Mouse (Mus musculus) kidney, embryonic 14.5 days (tissue): ENCODE results near the gene Mrps12. TPM values are rescaled to one million over a fixed set of nuclear protein-coding genes. Genes with fewer than 3 reads are reported as not detected.

Experiments
- ATAC-seq: fragments of 200-750 bp; cut with Nextera tagmentation; 2 replicates; pipeline ENCODE4 v1.8.0; 2017; ENCODE audit warnings: moderate number of reproducible peaks, mild to moderate bottlenecking, moderate TSS enrichment, moderate library complexity; ENCODE audit not compliant: low FRiP score, low TSS enrichment
- H3K27ac ChIP-seq: fragments of 300-500 bp; sonication (generic); 2 replicates; pipeline ENCODE4 v1.5.1; 2014; ENCODE audit warnings: low read depth, mild to moderate bottlenecking, low read length, moderate library complexity, mixed read lengths
- H3K27me3 ChIP-seq: fragments of 300-500 bp; sonication (generic); 2 replicates; pipeline ENCODE4 v1.6.1; 2014; ENCODE audit warnings: mild to moderate bottlenecking, low read length; ENCODE audit not compliant: control insufficient read depth, insufficient read depth
- H3K36me3 ChIP-seq: fragments of 300-500 bp; sonication (generic); 2 replicates; pipeline ENCODE4 v1.6.1; 2014; ENCODE audit warnings: low read length, mixed read lengths; ENCODE audit not compliant: control insufficient read depth, insufficient read depth
- H3K4me1 ChIP-seq: fragments of 300-500 bp; sonication (generic); 2 replicates; pipeline ENCODE4 v1.6.1; 2014; ENCODE audit warnings: low read length, mixed read lengths; ENCODE audit not compliant: control insufficient read depth, insufficient read depth
- H3K4me2 ChIP-seq: fragments of 300-500 bp; sonication (generic); replicated peaks from 2 replicates; pipeline ENCODE4 v1.6.1; 2014; ENCODE audit warnings: low read depth, mild to moderate bottlenecking, low read length
- H3K4me3 ChIP-seq: fragments of 300-500 bp; sonication (generic); 2 replicates; pipeline ENCODE4 v1.5.1; 2014; ENCODE audit warnings: mild to moderate bottlenecking, low read length
- H3K9ac ChIP-seq: fragments of 300-500 bp; sonication (generic); 2 replicates; pipeline ENCODE4 v1.6.1; 2014; ENCODE audit warnings: low read depth, mild to moderate bottlenecking, low read length, moderate library complexity
- H3K9me3 ChIP-seq: fragments of 300-500 bp; sonication (generic); 2 replicates; pipeline ENCODE4 v1.6.1; 2016; ENCODE audit warnings: low read length; ENCODE audit not compliant: control insufficient read depth
- whole genome bisulfite sequencing: fragments of 180-500 bp; shearing (Covaris S2); extraction: QIAGEN DNeasy Blood & Tissue Kit; methylation state at CpG from one replicate; pipeline ENCODE4 v1.1.7; 2014; 5-methylcytosine and 5-hydroxymethylcytosine counted together
- polyA plus RNA-seq: library from polyadenylated mRNA; unstranded; fragments of >200 nt; fragmentation: Nextera tagmentation; extraction: Ambion mirVana; gene quantifications from 2 replicates; pipeline ENCODE4 v1.2.1, GENCODE M21; 2014

Mrps12 gene
- polyA plus RNA-seq, 1 experiment from 2014 or later, result 157 TPM

GRCm38 (mm10) chr7:28720753-28721537 lies 20.7 kb downstream of the Mrps12 start:
- ATAC-seq, result no peak
- H3K36me3 ChIP-seq, result no peaks in the 10 kb centered on the region
- H3K4me3 ChIP-seq, result no peak overlapping the region
- no peak overlapping the region for H3K27ac ChIP-seq
- 0 out of 2 replicates have a peak, but pooled peaks cover 2% of the 10 kb centered on the region for H3K9me3 ChIP-seq
- no peak overlapping the region for H3K9ac ChIP-seq
- H3K4me1 ChIP-seq, result 0 out of 2 replicates have a peak, but pooled peaks cover 3% of the 10 kb centered on the region
- H3K4me2 ChIP-seq, result no peak overlapping the region
- WGBS, result 79% methylated on average over 3 of the region's 3 CpGs
- no peaks in the 10 kb centered on the region for H3K27me3 ChIP-seq

GRCm38 (mm10) chr7:28719650-28720049 lies 22.0 kb downstream of the Mrps12 start:
- Histone ChIP-seq H3K4me1 (0 out of 2 replicates have a peak, but pooled peaks cover 3% of the 10 kb centered on the region), H3K36me3 (no peaks in the 10 kb centered on the region), H3K4me3 (no peak overlapping the region), H3K9ac (no peak overlapping the region), H3K27ac (no peak overlapping the region), H3K9me3 (0 out of 2 replicates have a peak, but pooled peaks cover 2% of the 10 kb centered on the region), H3K4me2 (no peak overlapping the region), H3K27me3 (no peaks in the 10 kb centered on the region)
- 77% methylated on average over 2 of the region's 2 CpGs for WGBS
- ATAC-seq, result no peak

GRCm38 (mm10) chr7:28719159-28719558 lies 22.5 kb downstream of the Mrps12 start:
- H3K9ac ChIP-seq, result no peak overlapping the region
- H3K36me3 ChIP-seq, result no peaks in the 10 kb centered on the region
- H3K4me3 ChIP-seq, result no peak overlapping the region
- H3K27me3 ChIP-seq, result no peaks in the 10 kb centered on the region
- no peak overlapping the region for H3K4me2 ChIP-seq
- no peak for ATAC-seq
- H3K9me3 ChIP-seq, result 0 out of 2 replicates have a peak, but pooled peaks cover under 1% of the 10 kb centered on the region
- WGBS, result 60% methylated on average over 4 of the region's 4 CpGs
- H3K4me1 ChIP-seq, result 0 out of 2 replicates have a peak, but pooled peaks cover 3% of the 10 kb centered on the region
- no peak overlapping the region for H3K27ac ChIP-seq

- no peak overlapping the region for H3K27ac ChIP-seq
- H3K4me3 ChIP-seq, result no peak overlapping the region
These were observed 23.9 kb downstream of the Mrps12 start for GRCm38 (mm10) chr7:28717726-28718125.

GRCm38 (mm10) chr7:28716590-28717281 lies 24.9 kb downstream of the Mrps12 start, which contains the start of gene Fbxo17:
Fbxo17 (plus strand) TSS chr7:28716804.
- WGBS, result 1% methylated on average over 36 of the region's 36 CpGs
- no peaks in the 10 kb centered on the region for H3K36me3 ChIP-seq
- peak within 1 kb of the TSS; percentile 66 for H3K9ac ChIP-seq
- no peak within 1 kb of the TSS for H3K27ac ChIP-seq
- H3K9me3 ChIP-seq, result no peaks in the 10 kb centered on the region
- H3K4me1 ChIP-seq, result 0 out of 2 replicates have a peak, but pooled peaks cover 6% of the 10 kb centered on the region
- H3K4me3 ChIP-seq, result peak within 1 kb of the TSS; percentile 48
- H3K4me2 ChIP-seq, result peak within 1 kb of the TSS; percentile 77
- peak; percentile 80 for ATAC-seq
- no peaks in the 10 kb centered on the region for H3K27me3 ChIP-seq

More at GRCm38 (mm10) chr7:28717726-28718125, 23.9 kb downstream of the Mrps12 start:
- Histone ChIP-seq H3K9me3 (no peaks in the 10 kb centered on the region), H3K4me2 (no peak overlapping the region), H3K4me1 (0 out of 2 replicates have a peak, but pooled peaks cover 3% of the 10 kb centered on the region), H3K27me3 (no peaks in the 10 kb centered on the region), H3K9ac (no peak overlapping the region), H3K36me3 (no peaks in the 10 kb centered on the region)
- no peak for ATAC-seq
- 77% methylated on average over 10 of the region's 10 CpGs for WGBS

- Histone ChIP-seq H3K4me1 (0 out of 2 replicates have a peak, but pooled peaks cover 6% of the 10 kb centered on the region), H3K27ac (no peak overlapping the region), H3K36me3 (no peaks in the 10 kb centered on the region), H3K9me3 (no peaks in the 10 kb centered on the region), H3K9ac (no peak overlapping the region), H3K4me2 (no peak overlapping the region), H3K27me3 (no peaks in the 10 kb centered on the region), H3K4me3 (no peak overlapping the region)
- 92% methylated on average over 2 of the region's 2 CpGs for WGBS
- ATAC-seq, result no peak
These were observed 26.0 kb downstream of the Mrps12 start for GRCm38 (mm10) chr7:28715598-28715997.

- Histone ChIP-seq H3K36me3 (no peaks in the 10 kb centered on the region), H3K9me3 (no peaks in the 10 kb centered on the region), H3K4me2 (no peak overlapping the region), H3K4me3 (no peak overlapping the region), H3K9ac (no peak overlapping the region), H3K4me1 (0 out of 2 replicates have a peak, but pooled peaks cover 6% of the 10 kb centered on the region), H3K27me3 (no peaks in the 10 kb centered on the region), H3K27ac (no peak overlapping the region)
- 80% methylated on average over 5 of the region's 5 CpGs for WGBS
- no peak for ATAC-seq
These were observed 27.0 kb downstream of the Mrps12 start for GRCm38 (mm10) chr7:28714667-28715066.

- WGBS, result 69% methylated on average over 3 of the region's 3 CpGs
These were observed 30.7 kb downstream of the Mrps12 start for GRCm38 (mm10) chr7:28710962-28711361.

More at GRCm38 (mm10) chr7:28710962-28711361, 30.7 kb downstream of the Mrps12 start:
- Histone ChIP-seq H3K36me3 (no peaks in the 10 kb centered on the region), H3K4me3 (no peak overlapping the region), H3K27ac (no peak overlapping the region), H3K4me1 (0 out of 2 replicates have a peak, but pooled peaks cover 2% of the 10 kb centered on the region), H3K4me2 (no peak overlapping the region), H3K9me3 (no peaks in the 10 kb centered on the region), H3K27me3 (no peaks in the 10 kb centered on the region), H3K9ac (no peak overlapping the region)
- ATAC-seq, result no peak
